Mouse (Mus musculus) neural tube, embryonic 13.5 days (tissue): ENCODE data around the gene Ckb. TPM values are rescaled to one million over a fixed set of nuclear protein-coding genes. Genes with fewer than 3 reads are reported as not detected.

Experiments
- polyA plus RNA-seq: library from polyadenylated mRNA; unstranded; fragments of >200 nt; fragmentation: Nextera tagmentation; extraction: Ambion mirVana; gene quantifications from 2 replicates; pipeline ENCODE4 v1.2.1, GENCODE M21; 2015

Ckb gene
- polyA plus RNA-seq, 1 experiment from 2014 or later = 1,774 TPM

Other genes with a start within 250 kb of the Ckb start
- gene Tnfaip2, start 229.9 kb downstream of the Ckb start, polyA plus RNA-seq = 0.98 and 1.9 TPM in 2 replicates
- gene Gm266, start 186.5 kb downstream of the Ckb start, polyA plus RNA-seq = 1.6 TPM in 2 replicates
- 552 and 587 TPM in 2 replicates for gene Eif5, start 134.3 kb downstream of the Ckb start, polyA plus RNA-seq
- 53.1 and 61.5 TPM in 2 replicates for gene Mark3, start 97.8 kb downstream of the Ckb start, polyA plus RNA-seq
- 7.2 and 8.5 TPM in 2 replicates for gene Trmt61a, start 5.8 kb upstream of the Ckb start, polyA plus RNA-seq
- gene Bag5, start 40.9 kb upstream of the Ckb start, polyA plus RNA-seq = 57.6 and 66.2 TPM in 2 replicates
- 52.0 and 59.1 TPM in 2 replicates for gene Apopt1, start 40.9 kb upstream of the Ckb start, polyA plus RNA-seq
- gene Klc1, start 86.5 kb upstream of the Ckb start, polyA plus RNA-seq = 593 and 603 TPM in 2 replicates
- 2.6 and 2.8 TPM in 2 replicates for gene Xrcc3, start 141.5 kb upstream of the Ckb start, polyA plus RNA-seq
- 41.4 and 50.1 TPM in 2 replicates for gene Zfyve21, start 141.8 kb upstream of the Ckb start, polyA plus RNA-seq
- gene Ppp1r13b, start 235.8 kb upstream of the Ckb start, polyA plus RNA-seq = 24.1 and 26.9 TPM in 2 replicates